Mouse (Mus musculus) liver, adult 2 months (tissue): ENCODE measurements around the gene Klc3. TPM values are rescaled to one million over a fixed set of nuclear protein-coding genes. Genes with fewer than 3 reads are reported as not detected.

Experiments
- DNase-seq: peaks from one replicate; pipeline ENCODE4 v3.0.0-alpha.2; 2011; ENCODE audit warnings: low read depth, low spot score; ENCODE audit errors: extremely low read depth
- H3K27ac ChIP-seq: fragments of 200-500 bp; replicated peaks from 2 replicates; pipeline ENCODE4 v1.5.1; 2012; ENCODE audit warnings: low read depth, mild to moderate bottlenecking, control low read depth, inconsistent platforms, low read length; ENCODE audit not compliant: insufficient read depth
- H3K27me3 ChIP-seq: fragments of 200-500 bp; 2 replicates; pipeline ENCODE4 v1.6.1; 2012; ENCODE audit warnings: mild to moderate bottlenecking, moderate library complexity, low read length, inconsistent platforms; ENCODE audit not compliant: control insufficient read depth, insufficient read depth
- H3K36me3 ChIP-seq: fragments of 200-500 bp; 2 replicates; pipeline ENCODE4 v1.6.1; 2012; ENCODE audit warnings: low read length, inconsistent platforms; ENCODE audit not compliant: control insufficient read depth, insufficient read depth
- H3K4me1 ChIP-seq: fragments of 200-500 bp; 2 replicates; pipeline ENCODE4 v1.6.1; 2011; ENCODE audit warnings: low read length; ENCODE audit not compliant: control insufficient read depth, insufficient read depth
- H3K4me3 ChIP-seq: fragments of 200-500 bp; 2 replicates; pipeline ENCODE4 v1.5.1; 2011; ENCODE audit warnings: low read depth, mild to moderate bottlenecking, control low read depth, low read length, moderate library complexity; ENCODE audit not compliant: insufficient read depth
- H3K79me2 ChIP-seq: fragments of 200-500 bp; 2 replicates; pipeline ENCODE4 v1.6.1; 2012; ENCODE audit warnings: inconsistent platforms, mild to moderate bottlenecking, low read length, moderate library complexity; ENCODE audit not compliant: control insufficient read depth, insufficient read depth
- H3K9ac ChIP-seq: fragments of 200-500 bp; 2 replicates; pipeline ENCODE4 v1.6.1; 2012; ENCODE audit warnings: low read depth, mild to moderate bottlenecking, control low read depth, inconsistent platforms, low read length
- CTCF ChIP-seq: fragments of 200-500 bp; IDR thresholded peaks from 2 replicates; pipeline ENCODE4 v1.5.1; 2011; ENCODE audit warnings: low read depth, low read length, control low read depth
- POLR2A ChIP-seq: fragments of 200-500 bp; IDR thresholded peaks from 2 replicates; pipeline ENCODE4 v1.6.1; 2011; ENCODE audit warnings: low read length, control low read depth; ENCODE audit not compliant: insufficient read depth; ENCODE audit errors: extremely low read depth
- WGBS: fragments of 180-500 bp; shearing (Covaris S2); methylation state at CpG from one replicate; pipeline ENCODE4 v1.1.7; 2018; 5-methylcytosine and 5-hydroxymethylcytosine counted together
- polyA plus RNA-seq: library from polyadenylated mRNA; depleted of rRNA; stranded (reverse); fragments of >200 nt; gene quantifications from 2 replicates; pipeline ENCODE4 v1.2.3, GENCODE M21; 2012
- total RNA-seq: library from RNA; depleted of rRNA; stranded (reverse); fragments of >200 nt; gene quantifications from 2 replicates; pipeline ENCODE4 v1.2.3, GENCODE M21; 2014

Klc3 gene
- total and polyA plus RNA-seq, 2 experiments: 0.17 to 0.37 TPM

GRCm38 (mm10) chr7:19388699-19389413 lies 15.0 kb downstream of the Klc3 start:
- TF ChIP-seq POLR2A (no peak), CTCF (no peak)
- DNase-seq: no peak
- H3K4me1 ChIP-seq: no peaks in the 10 kb centered on the region
- no peak overlapping the region for H3K9ac ChIP-seq
- no peaks in the 10 kb centered on the region for H3K79me2 ChIP-seq
- H3K4me3 ChIP-seq: no peak overlapping the region
- H3K27me3 ChIP-seq: no peaks in the 10 kb centered on the region
- no peak overlapping the region for H3K27ac ChIP-seq
- H3K36me3 ChIP-seq: peaks cover 2% of the 10 kb centered on the region; the same call in 1 of the 2 replicates
- WGBS: 90% methylated on average over 10 of the region's 10 CpGs

GRCm38 (mm10) chr7:19383708-19384107 lies 20.2 kb downstream of the Klc3 start:
- DNase-seq: no peak

GRCm38 (mm10) chr7:19382166-19382541 lies 21.8 kb downstream of the Klc3 start:
- Histone ChIP-seq H3K36me3 (no peaks in the 10 kb centered on the region), H3K4me1 (0 out of 2 replicates have a peak, but pooled peaks cover 2% of the 10 kb centered on the region), H3K9ac (peak overlapping the region; percentile 90), H3K79me2 (peaks cover 6% of the 10 kb centered on the region; the same call in 1 of the 2 replicates), H3K27ac (no peak overlapping the region; the same call in 1 of the 2 replicates), H3K4me3 (peak overlapping the region; percentile 96), H3K27me3 (no peaks in the 10 kb centered on the region)
- TF ChIP-seq POLR2A: no peak
- TF ChIP-seq CTCF: peak; percentile 37
- under 1% methylated on average over 37 of the region's 37 CpGs for WGBS
- DNase-seq: peak; percentile 19

More at GRCm38 (mm10) chr7:19383708-19384107, 20.2 kb downstream of the Klc3 start:
- TF ChIP-seq CTCF (no peak), POLR2A (no peak)
- WGBS: 96% methylated on average over 9 of the region's 9 CpGs
- Histone ChIP-seq H3K36me3 (no peaks in the 10 kb centered on the region), H3K79me2 (peaks cover 6% of the 10 kb centered on the region; the same call in 1 of the 2 replicates), H3K27me3 (no peaks in the 10 kb centered on the region), H3K9ac (no peak overlapping the region), H3K4me3 (no peak overlapping the region), H3K27ac (no peak overlapping the region), H3K4me1 (0 out of 2 replicates have a peak, but pooled peaks cover 2% of the 10 kb centered on the region)

- Histone ChIP-seq H3K27me3 (no peaks in the 10 kb centered on the region), H3K4me1 (0 out of 2 replicates have a peak, but pooled peaks cover 2% of the 10 kb centered on the region), H3K4me3 (peak within 1 kb of the TSS; percentile 96), H3K36me3 (no peaks in the 10 kb centered on the region), H3K27ac (no peak within 1 kb of the TSS; the same call in 1 of the 2 replicates), H3K9ac (peak within 1 kb of the TSS; percentile 90), H3K79me2 (peaks cover 6% of the 10 kb centered on the region; the same call in 1 of the 2 replicates)
- TF ChIP-seq POLR2A (no peak), CTCF (no peak; the same call in 1 of the 2 replicates)
- DNase-seq: peak; percentile 94
- WGBS: 6% methylated on average over 47 of the region's 48 CpGs
Observed at GRCm38 (mm10) chr7:19381377-19382165, 22.3 kb downstream of the Klc3 start, which contains the start of gene Ercc2. TSS of gene Ercc2 (plus strand) at chr7:19382010.

GRCm38 (mm10) chr7:19378049-19378448 lies 25.9 kb downstream of the Klc3 start:
- H3K9ac ChIP-seq: no peak overlapping the region
- TF ChIP-seq POLR2A (no peak), CTCF (no peak)
- no peak overlapping the region for H3K4me3 ChIP-seq
- H3K27ac ChIP-seq: no peak overlapping the region
- 93% methylated on average over 8 of the region's 8 CpGs for WGBS
- no peaks in the 10 kb centered on the region for H3K36me3 ChIP-seq
- H3K27me3 ChIP-seq: no peaks in the 10 kb centered on the region
- H3K4me1 ChIP-seq: 0 out of 2 replicates have a peak, but pooled peaks cover 2% of the 10 kb centered on the region
- DNase-seq: no peak
- H3K79me2 ChIP-seq: peaks cover 4% of the 10 kb centered on the region; the same call in 1 of the 2 replicates

GRCm38 (mm10) chr7:19376019-19376418 lies 27.9 kb downstream of the Klc3 start:
- peak; percentile 5 for DNase-seq
- Histone ChIP-seq H3K27ac (no peak overlapping the region), H3K9ac (no peak overlapping the region), H3K36me3 (no peaks in the 10 kb centered on the region), H3K4me1 (no peaks in the 10 kb centered on the region), H3K4me3 (no peak overlapping the region), H3K27me3 (no peaks in the 10 kb centered on the region), H3K79me2 (no peaks in the 10 kb centered on the region)
- TF ChIP-seq POLR2A (no peak), CTCF (no peak)
- 59% methylated on average over 4 of the region's 4 CpGs for WGBS
